Mouse (Mus musculus): ENCODE results near the gene Car2. TPM values are rescaled to one million over a fixed set of nuclear protein-coding genes. Genes with fewer than 3 reads are reported as not detected.

Car2 gene
- polyA plus RNA-seq, 1 experiment from 2014 or later: 2,019 TPM

GRCm38 (mm10) chr3:14903380-14903779, 17.3 kb downstream of the Car2 start:
- Histone ChIP-seq H3K27ac (ENCODE audit: low read length) (no peak overlapping the region), H3K9me3 (replicated peaks; ENCODE audit: control insufficient read depth, low read length) (no peaks in the 10 kb centered on the region), H3K4me2 (ENCODE audit: low read depth, low read length) (no peak overlapping the region), H3K27me3 (ENCODE audit: control insufficient read depth, insufficient read depth, low read depth, low read length) (no peaks in the 10 kb centered on the region), H3K4me3 (ENCODE audit: low read depth, low read length) (no peak overlapping the region), H3K36me3 (ENCODE audit: control insufficient read depth, insufficient read depth) (peaks cover 59% of the 10 kb centered on the region), H3K9ac (ENCODE audit: low read depth, low read length) (no peak overlapping the region), H3K4me1 (ENCODE audit: control insufficient read depth, low read depth, low read length) (no peaks in the 10 kb centered on the region)
- peak; percentile 30; the same call in 1 of the 2 replicates for ATAC-seq (ENCODE audit: low read depth)
- WGBS (ENCODE audit: insufficient replicate concordance): 89% methylated on average over 3 of the region's 3 CpGs

- Histone ChIP-seq H3K4me3 (ENCODE audit: low read depth, low read length) (no peak overlapping the region), H3K36me3 (ENCODE audit: control insufficient read depth, insufficient read depth) (peaks cover 51% of the 10 kb centered on the region), H3K27ac (ENCODE audit: low read length) (no peak overlapping the region), H3K4me1 (ENCODE audit: control insufficient read depth, low read depth, low read length) (no peaks in the 10 kb centered on the region), H3K9me3 (replicated peaks; ENCODE audit: control insufficient read depth, low read length) (no peaks in the 10 kb centered on the region), H3K9ac (ENCODE audit: low read depth, low read length) (no peak overlapping the region), H3K4me2 (ENCODE audit: low read depth, low read length) (no peak overlapping the region), H3K27me3 (ENCODE audit: control insufficient read depth, insufficient read depth, low read depth, low read length) (no peaks in the 10 kb centered on the region)
- ATAC-seq (ENCODE audit: low read depth): no peak
- 62% methylated on average over 3 of the region's 3 CpGs for WGBS (ENCODE audit: insufficient replicate concordance)
Measured at GRCm38 (mm10) chr3:14904165-14904564, 18.1 kb downstream of the Car2 start.

GRCm38 (mm10) chr3:14907271-14907670, 21.2 kb downstream of the Car2 start:
- Histone ChIP-seq H3K4me1 (ENCODE audit: control insufficient read depth, low read depth, low read length) (no peaks in the 10 kb centered on the region), H3K4me3 (ENCODE audit: low read depth, low read length) (no peak overlapping the region), H3K9me3 (replicated peaks; ENCODE audit: control insufficient read depth, low read length) (no peaks in the 10 kb centered on the region), H3K27ac (ENCODE audit: low read length) (no peak overlapping the region), H3K36me3 (ENCODE audit: control insufficient read depth, insufficient read depth) (peaks cover 23% of the 10 kb centered on the region), H3K4me2 (ENCODE audit: low read depth, low read length) (no peak overlapping the region), H3K27me3 (ENCODE audit: control insufficient read depth, insufficient read depth, low read depth, low read length) (no peaks in the 10 kb centered on the region), H3K9ac (ENCODE audit: low read depth, low read length) (no peak overlapping the region)
- 84% methylated on average over 1 of the region's 1 CpGs for WGBS (ENCODE audit: insufficient replicate concordance)
- ATAC-seq (ENCODE audit: low read depth): no peak

- no peaks in the 10 kb centered on the region for H3K4me1 ChIP-seq (ENCODE audit: control insufficient read depth, low read depth, low read length)
- no peak overlapping the region for H3K4me3 ChIP-seq (ENCODE audit: low read depth, low read length)
- H3K9me3 ChIP-seq (replicated peaks; ENCODE audit: control insufficient read depth, low read length): no peaks in the 10 kb centered on the region
- H3K9ac ChIP-seq (ENCODE audit: low read depth, low read length): no peak overlapping the region
- no peak for ATAC-seq (ENCODE audit: low read depth)
- no peak overlapping the region for H3K4me2 ChIP-seq (ENCODE audit: low read depth, low read length)
- 0 out of 2 replicates have a peak overlapping the region, but pooled peaks have one; percentile 15 for H3K27ac ChIP-seq (ENCODE audit: low read length)
- no peaks in the 10 kb centered on the region for H3K27me3 ChIP-seq (ENCODE audit: control insufficient read depth, insufficient read depth, low read depth, low read length)
- no peaks in the 10 kb centered on the region for H3K36me3 ChIP-seq (ENCODE audit: control insufficient read depth, insufficient read depth)
- WGBS (ENCODE audit: insufficient replicate concordance): 55% methylated on average over 4 of the region's 4 CpGs
Measured at GRCm38 (mm10) chr3:14911992-14912582, 26.0 kb downstream of the Car2 start.

- no peaks in the 10 kb centered on the region for H3K4me1 ChIP-seq (ENCODE audit: control insufficient read depth, low read depth, low read length)
- H3K9ac ChIP-seq (ENCODE audit: low read depth, low read length): no peak overlapping the region
- no peak for ATAC-seq (ENCODE audit: low read depth)
- H3K27me3 ChIP-seq (ENCODE audit: control insufficient read depth, insufficient read depth, low read depth, low read length): no peaks in the 10 kb centered on the region
- WGBS (ENCODE audit: insufficient replicate concordance): 68% methylated on average over 4 of the region's 4 CpGs
- H3K4me2 ChIP-seq (ENCODE audit: low read depth, low read length): no peak overlapping the region
- no peaks in the 10 kb centered on the region for H3K9me3 ChIP-seq (replicated peaks; ENCODE audit: control insufficient read depth, low read length)
- no peak overlapping the region for H3K4me3 ChIP-seq (ENCODE audit: low read depth, low read length)
- no peak overlapping the region for H3K27ac ChIP-seq (ENCODE audit: low read length)
- no peaks in the 10 kb centered on the region for H3K36me3 ChIP-seq (ENCODE audit: control insufficient read depth, insufficient read depth)
Measured at GRCm38 (mm10) chr3:14913774-14914173, 27.7 kb downstream of the Car2 start.

GRCm38 (mm10) chr3:14915355-14915754, 29.3 kb downstream of the Car2 start:
- no peak overlapping the region for H3K4me2 ChIP-seq (ENCODE audit: low read depth, low read length)
- H3K9me3 ChIP-seq (replicated peaks; ENCODE audit: control insufficient read depth, low read length): no peaks in the 10 kb centered on the region

GRCm38 (mm10) chr3:14917261-14917660, 31.2 kb downstream of the Car2 start:
- H3K9me3 ChIP-seq (replicated peaks; ENCODE audit: control insufficient read depth, low read length): no peaks in the 10 kb centered on the region
- no peak overlapping the region for H3K9ac ChIP-seq (ENCODE audit: low read depth, low read length)
- H3K4me2 ChIP-seq (ENCODE audit: low read depth, low read length): no peak overlapping the region
- no peak overlapping the region for H3K4me3 ChIP-seq (ENCODE audit: low read depth, low read length)
- H3K27me3 ChIP-seq (ENCODE audit: control insufficient read depth, insufficient read depth, low read depth, low read length): no peaks in the 10 kb centered on the region
- no peak overlapping the region for H3K27ac ChIP-seq (ENCODE audit: low read length)
- ATAC-seq (ENCODE audit: low read depth): no peak
- no peaks in the 10 kb centered on the region for H3K4me1 ChIP-seq (ENCODE audit: control insufficient read depth, low read depth, low read length)
- 74% methylated on average over 2 of the region's 2 CpGs for WGBS (ENCODE audit: insufficient replicate concordance)
- H3K36me3 ChIP-seq (ENCODE audit: control insufficient read depth, insufficient read depth): no peaks in the 10 kb centered on the region

More at GRCm38 (mm10) chr3:14915355-14915754, 29.3 kb downstream of the Car2 start:
- Histone ChIP-seq H3K9ac (ENCODE audit: low read depth, low read length) (no peak overlapping the region), H3K4me3 (ENCODE audit: low read depth, low read length) (no peak overlapping the region), H3K36me3 (ENCODE audit: control insufficient read depth, insufficient read depth) (no peaks in the 10 kb centered on the region), H3K4me1 (ENCODE audit: control insufficient read depth, low read depth, low read length) (no peaks in the 10 kb centered on the region), H3K27me3 (ENCODE audit: control insufficient read depth, insufficient read depth, low read depth, low read length) (no peaks in the 10 kb centered on the region), H3K27ac (ENCODE audit: low read length) (no peak overlapping the region)
- ATAC-seq (ENCODE audit: low read depth): no peak
- WGBS (ENCODE audit: insufficient replicate concordance): 23% methylated on average over 2 of the region's 2 CpGs

GRCm38 (mm10) chr3:14944706-14945105, 58.6 kb downstream of the Car2 start:
- Histone ChIP-seq H3K4me1 (ENCODE audit: control insufficient read depth, low read depth, low read length) (no peaks in the 10 kb centered on the region), H3K9ac (ENCODE audit: low read depth, low read length) (no peak overlapping the region), H3K4me3 (ENCODE audit: low read depth, low read length) (no peak overlapping the region), H3K4me2 (ENCODE audit: low read depth, low read length) (no peak overlapping the region), H3K9me3 (replicated peaks; ENCODE audit: control insufficient read depth, low read length) (no peaks in the 10 kb centered on the region), H3K36me3 (ENCODE audit: control insufficient read depth, insufficient read depth) (no peaks in the 10 kb centered on the region), H3K27ac (ENCODE audit: low read length) (no peak overlapping the region), H3K27me3 (ENCODE audit: control insufficient read depth, insufficient read depth, low read depth, low read length) (no peaks in the 10 kb centered on the region)
- 15% methylated on average over 3 of the region's 3 CpGs for WGBS (ENCODE audit: insufficient replicate concordance)
- ATAC-seq (ENCODE audit: low read depth): no peak

- Histone ChIP-seq H3K9me3 (replicated peaks; ENCODE audit: control insufficient read depth, low read length) (no peaks in the 10 kb centered on the region), H3K4me1 (ENCODE audit: control insufficient read depth, low read depth, low read length) (no peaks in the 10 kb centered on the region), H3K27ac (ENCODE audit: low read length) (no peak overlapping the region), H3K9ac (ENCODE audit: low read depth, low read length) (no peak overlapping the region), H3K4me2 (ENCODE audit: low read depth, low read length) (no peak overlapping the region), H3K4me3 (ENCODE audit: low read depth, low read length) (no peak overlapping the region), H3K36me3 (ENCODE audit: control insufficient read depth, insufficient read depth) (no peaks in the 10 kb centered on the region), H3K27me3 (ENCODE audit: control insufficient read depth, insufficient read depth, low read depth, low read length) (no peaks in the 10 kb centered on the region)
- 87% methylated on average over 2 of the region's 2 CpGs for WGBS (ENCODE audit: insufficient replicate concordance)
- no peak for ATAC-seq (ENCODE audit: low read depth)
Measured at GRCm38 (mm10) chr3:14945627-14946026, 59.6 kb downstream of the Car2 start.

Measured in liver, embryonic 16.5 days (tissue).